Mouse (Mus musculus) bone marrow macrophage, adult 2 months (primary cell): ENCODE results near the gene Usp9x.

ENCODE experiments used
- CTCF ChIP-seq: IDR thresholded peaks from 2 replicates; pipeline ENCODE4 v1.5.1; 2012; ENCODE audit warnings: low read depth, mild to moderate bottlenecking, low read length, moderate library complexity
- POLR2A ChIP-seq: IDR thresholded peaks from 2 replicates; pipeline ENCODE4 v1.6.1; 2012; ENCODE audit warnings: mild to moderate bottlenecking, low read depth, low read length, borderline replicate concordance

- no peak for TF ChIP-seq POLR2A
- TF ChIP-seq CTCF = no peak
These were observed 1.2 kb downstream of the Usp9x start for GRCm38 (mm10) chrX:13072461-13072982.
